Mouse (Mus musculus) thymus, adult 2 months (tissue): ENCODE data around the gene Rgs12. TPM values are rescaled to one million over a fixed set of nuclear protein-coding genes. Genes with fewer than 3 reads are reported as not detected.

ENCODE experiments used
- DNase-seq: peaks from one replicate; pipeline ENCODE4 v3.0.0; 2021
- H3K27ac ChIP-seq: fragments of 200-500 bp; 2 replicates; pipeline ENCODE4 v1.5.1; 2012; ENCODE audit warnings: low read length, control low read depth; ENCODE audit not compliant: control insufficient read depth, insufficient read depth
- H3K27me3 ChIP-seq: fragments of 200-500 bp; 2 replicates; pipeline ENCODE4 v1.6.1; 2012; ENCODE audit warnings: mild to moderate bottlenecking, low read length, moderate library complexity, mixed read lengths; ENCODE audit not compliant: control insufficient read depth, insufficient read depth
- H3K36me3 ChIP-seq: fragments of 200-500 bp; 2 replicates; pipeline ENCODE4 v1.6.1; 2012; ENCODE audit warnings: mild to moderate bottlenecking, low read length, moderate library complexity; ENCODE audit not compliant: control insufficient read depth, insufficient read depth
- H3K4me1 ChIP-seq: fragments of 200-500 bp; replicated peaks from 2 replicates; pipeline ENCODE4 v1.6.1; 2012; ENCODE audit warnings: low read length; ENCODE audit not compliant: control insufficient read depth, insufficient read depth
- H3K4me3 ChIP-seq: fragments of 200-500 bp; 2 replicates; pipeline ENCODE4 v1.5.1; 2012; ENCODE audit warnings: mild to moderate bottlenecking, low read length, control low read depth, moderate library complexity; ENCODE audit not compliant: control insufficient read depth, insufficient read depth
- CTCF ChIP-seq: fragments of 200-500 bp; IDR thresholded peaks from 2 replicates; pipeline ENCODE4 v1.5.1; 2012; ENCODE audit warnings: mild to moderate bottlenecking, control low read depth, low read length, moderate library complexity, borderline replicate concordance; ENCODE audit not compliant: control insufficient read depth, poor library complexity, insufficient read depth; ENCODE audit errors: extremely low read depth
- POLR2A ChIP-seq: fragments of 200-500 bp; IDR thresholded peaks from 2 replicates; pipeline ENCODE4 v1.6.1; 2012; ENCODE audit warnings: mild to moderate bottlenecking, low read length, control low read depth, moderate library complexity; ENCODE audit not compliant: control insufficient read depth, poor library complexity, insufficient read depth; ENCODE audit errors: extremely low read depth
- WGBS: fragments of 180-500 bp; shearing (Covaris S2); methylation state at CpG from one replicate; pipeline ENCODE4 v1.1.7; 2018; 5-methylcytosine and 5-hydroxymethylcytosine counted together
- polyA plus RNA-seq: library from polyadenylated mRNA; depleted of rRNA; stranded (reverse); fragments of >200 nt; gene quantifications from 2 replicates; pipeline ENCODE4 v1.2.3, GENCODE M21; 2012

Gene Rgs12
- polyA plus RNA-seq, 1 experiment = 51.7 TPM

GRCm38 (mm10) chr5:35070314-35070713, 121.1 kb downstream of the Rgs12 start:
- 95% methylated on average over 8 of the region's 8 CpGs for WGBS
- TF ChIP-seq POLR2A (no peak), CTCF (no peak)
- no peak overlapping the region for H3K27ac ChIP-seq
- H3K27me3 ChIP-seq = no peaks in the 10 kb centered on the region
- H3K4me3 ChIP-seq = no peak overlapping the region
- no peak for DNase-seq
- H3K4me1 ChIP-seq = no peaks in the 10 kb centered on the region
- no peaks in the 10 kb centered on the region for H3K36me3 ChIP-seq

GRCm38 (mm10) chr5:35070953-35071352, 121.7 kb downstream of the Rgs12 start:
- no peak overlapping the region for H3K27ac ChIP-seq
- WGBS = 43% methylated on average over 7 of the region's 7 CpGs
- no peaks in the 10 kb centered on the region for H3K27me3 ChIP-seq
- DNase-seq = no peak
- H3K4me3 ChIP-seq = no peak overlapping the region
- TF ChIP-seq CTCF (no peak), POLR2A (no peak)
- H3K4me1 ChIP-seq = no peaks in the 10 kb centered on the region
- H3K36me3 ChIP-seq = no peaks in the 10 kb centered on the region

DNA sequence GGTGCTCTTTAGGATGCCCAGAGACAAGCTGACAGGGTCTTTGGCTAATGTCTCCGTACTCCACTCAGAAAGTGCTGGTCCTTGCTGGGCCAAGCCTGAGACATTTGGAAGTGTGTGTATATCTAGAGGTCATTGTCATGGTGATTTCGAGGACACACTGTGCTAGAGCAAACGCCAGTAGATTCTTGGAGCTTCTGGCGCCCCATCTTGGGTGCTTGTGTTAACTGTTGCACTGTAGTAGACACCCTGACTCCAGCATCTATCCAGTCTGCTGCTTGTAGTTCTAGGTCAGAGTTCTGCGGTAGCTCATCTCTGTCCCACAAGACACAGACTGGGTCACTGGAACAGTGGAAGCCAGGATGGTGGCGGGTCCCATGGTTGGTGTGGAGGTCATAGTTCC, 122.6 kb downstream of the Rgs12 start:
- 95% methylated on average over 6 of the region's 6 CpGs for WGBS
- DNase-seq = no peak
- H3K27me3 ChIP-seq = no peaks in the 10 kb centered on the region

GRCm38 (mm10) chr5:35073235-35073634, 124.0 kb downstream of the Rgs12 start:
- DNase-seq = no peak
- no peak overlapping the region for H3K4me3 ChIP-seq
- no peak for TF ChIP-seq POLR2A
- no peak for TF ChIP-seq CTCF
- no peak overlapping the region for H3K27ac ChIP-seq
- H3K36me3 ChIP-seq = no peaks in the 10 kb centered on the region
- 93% methylated on average over 11 of the region's 11 CpGs for WGBS
- no peaks in the 10 kb centered on the region for H3K4me1 ChIP-seq
- no peaks in the 10 kb centered on the region for H3K27me3 ChIP-seq

More for the DNA sequence above, 122.6 kb downstream of the Rgs12 start:
- TF ChIP-seq CTCF (no peak), POLR2A (no peak)
- H3K27ac ChIP-seq = no peak overlapping the region
- no peaks in the 10 kb centered on the region for H3K4me1 ChIP-seq
- H3K36me3 ChIP-seq = no peaks in the 10 kb centered on the region
- no peak overlapping the region for H3K4me3 ChIP-seq

GRCm38 (mm10) chr5:35073992-35074391, 124.7 kb downstream of the Rgs12 start:
- no peak overlapping the region for H3K27ac ChIP-seq
- no peak overlapping the region for H3K4me3 ChIP-seq
- DNase-seq = no peak

DNA sequence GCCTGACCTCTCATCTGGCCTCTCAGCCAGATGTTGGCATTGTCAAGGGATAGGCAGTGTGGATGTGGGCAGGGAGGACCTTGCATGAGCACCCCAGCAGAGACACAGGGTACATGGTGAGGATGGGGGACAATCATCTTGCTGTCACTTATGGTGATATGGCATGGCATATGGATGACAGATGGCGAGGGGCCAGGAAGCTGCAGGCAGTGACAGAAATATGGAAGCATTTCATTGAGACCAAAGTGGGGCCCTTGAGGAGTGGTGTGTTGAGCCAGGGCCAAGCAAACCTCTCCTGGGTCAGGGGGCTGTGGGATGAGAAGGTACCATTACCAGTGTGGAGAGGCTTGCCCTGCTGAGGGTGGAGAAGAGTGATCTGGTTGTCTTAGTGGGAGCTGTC, 127.1 kb downstream of the Rgs12 start:
- H3K36me3 ChIP-seq = no peaks in the 10 kb centered on the region
- H3K27me3 ChIP-seq = no peaks in the 10 kb centered on the region
- no peak for TF ChIP-seq CTCF
- no peak for TF ChIP-seq POLR2A
- WGBS = 88% methylated on average over 1 of the region's 1 CpGs
- no peak for DNase-seq
- no peaks in the 10 kb centered on the region for H3K4me1 ChIP-seq
- H3K4me3 ChIP-seq = no peak overlapping the region
- H3K27ac ChIP-seq = no peak overlapping the region

More at GRCm38 (mm10) chr5:35073992-35074391, 124.7 kb downstream of the Rgs12 start:
- WGBS = 86% methylated on average over 9 of the region's 9 CpGs
- Histone ChIP-seq H3K36me3 (no peaks in the 10 kb centered on the region), H3K27me3 (no peaks in the 10 kb centered on the region), H3K4me1 (no peaks in the 10 kb centered on the region)
- TF ChIP-seq POLR2A = no peak
- no peak for TF ChIP-seq CTCF

- H3K36me3 ChIP-seq = no peaks in the 10 kb centered on the region
- no peak overlapping the region for H3K27ac ChIP-seq
- 89% methylated on average over 18 of the region's 18 CpGs for WGBS
- TF ChIP-seq POLR2A (no peak), CTCF (no peak)
- no peaks in the 10 kb centered on the region for H3K27me3 ChIP-seq
- H3K4me1 ChIP-seq = no peaks in the 10 kb centered on the region
- no peak overlapping the region for H3K4me3 ChIP-seq
- DNase-seq = no peak
Observed at GRCm38 (mm10) chr5:35079101-35079500, 129.9 kb downstream of the Rgs12 start.
